Mouse (Mus musculus): ENCODE results near the gene Lin9. TPM values are rescaled to one million over a fixed set of nuclear protein-coding genes. Genes with fewer than 3 reads are reported as not detected.
"Not testable (repeated sequence)": the region's sequence is repeated elsewhere in the genome, so short reads cannot be mapped to it uniquely, and the experiment has no call there.

The Lin9 gene
- polyA plus RNA-seq (2014; fragmentation: Nextera tagmentation; extraction: Ambion mirVana): 17.7 and 21.3 TPM in 2 replicates

DNA sequence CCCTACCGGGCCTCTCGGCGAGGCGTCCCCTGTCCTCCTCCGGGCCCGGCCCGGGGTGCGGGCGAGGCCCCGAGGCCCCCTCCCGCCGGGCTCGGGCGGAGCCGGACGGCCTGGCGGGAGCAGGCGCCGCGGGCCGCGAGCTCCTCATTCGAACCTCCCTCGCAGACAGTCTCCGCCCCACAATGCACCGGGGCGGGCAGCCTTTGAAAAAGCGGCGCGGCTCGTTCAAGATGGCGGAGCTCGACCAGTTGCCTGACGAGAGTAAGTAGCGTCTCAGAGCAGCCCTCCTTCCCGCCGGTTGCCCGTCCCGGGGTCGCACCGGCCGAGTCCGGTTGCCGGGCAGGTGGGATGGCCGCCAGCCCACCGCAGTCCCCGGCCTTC lies at the start of gene Lin9:
TSS of gene Lin9 (plus strand) at position 14 of the 381 bp plus-strand sequence.
- DNase-seq (ENCODE audit: low spot score) (peak; percentile 96), ATAC-seq (peak; percentile 90)
- peak within 1 kb of the TSS; percentile 95 for H3K4me3 ChIP-seq (ENCODE audit: low read depth, low read length)
- no peaks in the 10 kb centered on the region for H3K27me3 ChIP-seq (replicated peaks; ENCODE audit: control insufficient read depth, insufficient read depth, low read length)
- H3K27ac ChIP-seq (ENCODE audit: low read depth, low read length): peak within 1 kb of the TSS; percentile 93
- under 1% methylated on average over 47 of the region's 47 CpGs for WGBS
- peaks cover 8% of the 10 kb centered on the region for H3K4me1 ChIP-seq (ENCODE audit: control insufficient read depth, insufficient read depth, low read length)
- peak within 1 kb of the TSS; percentile 98 for H3K9ac ChIP-seq (ENCODE audit: low read length)
- peak within 1 kb of the TSS; percentile 84 for H3K4me2 ChIP-seq (ENCODE audit: low read length)
- no peaks in the 10 kb centered on the region for H3K9me3 ChIP-seq (replicated peaks; ENCODE audit: control insufficient read depth, low read length)
- 0 out of 2 replicates have a peak, but pooled peaks cover 4% of the 10 kb centered on the region for H3K36me3 ChIP-seq (ENCODE audit: control insufficient read depth, insufficient read depth, low read length)

DNA sequence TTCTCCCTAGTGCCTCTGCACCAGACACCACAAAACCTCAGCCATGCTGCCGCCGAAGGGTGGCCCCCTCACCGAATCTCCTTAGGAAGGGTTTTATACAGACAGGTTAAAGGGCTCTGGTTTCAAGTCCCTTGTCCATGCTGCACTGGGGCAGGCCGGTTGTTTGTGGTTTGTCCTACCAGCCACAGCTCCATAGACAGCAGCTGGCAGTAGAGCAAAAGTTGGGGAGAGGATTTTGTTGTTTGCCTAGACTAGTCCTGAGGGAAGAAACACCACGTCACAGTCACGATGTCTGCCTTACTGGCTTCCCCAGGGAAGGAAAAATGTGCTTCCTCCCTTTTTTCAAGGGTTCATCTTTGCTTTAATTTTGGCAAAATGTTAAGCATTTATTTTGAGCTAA lies 40.4 kb upstream of the Lin9 start:
- H3K27me3 ChIP-seq (replicated peaks; ENCODE audit: control insufficient read depth, insufficient read depth, low read length): no peaks in the 10 kb centered on the region
- ATAC-seq (no peak), DNase-seq (ENCODE audit: low spot score) (no peak)
- H3K36me3 ChIP-seq (ENCODE audit: control insufficient read depth, insufficient read depth, low read length): peaks cover 88% of the 10 kb centered on the region
- no peaks in the 10 kb centered on the region for H3K9me3 ChIP-seq (replicated peaks; ENCODE audit: control insufficient read depth, low read length)
- H3K9ac ChIP-seq (ENCODE audit: low read length): no peak overlapping the region
- H3K4me1 ChIP-seq (ENCODE audit: control insufficient read depth, insufficient read depth, low read length): no peaks in the 10 kb centered on the region
- WGBS: 93% methylated on average over 6 of the region's 6 CpGs
- no peak overlapping the region for H3K4me2 ChIP-seq (ENCODE audit: low read length)
- no peak overlapping the region for H3K4me3 ChIP-seq (ENCODE audit: low read depth, low read length)
- H3K27ac ChIP-seq (ENCODE audit: low read depth, low read length): no peak overlapping the region

DNA sequence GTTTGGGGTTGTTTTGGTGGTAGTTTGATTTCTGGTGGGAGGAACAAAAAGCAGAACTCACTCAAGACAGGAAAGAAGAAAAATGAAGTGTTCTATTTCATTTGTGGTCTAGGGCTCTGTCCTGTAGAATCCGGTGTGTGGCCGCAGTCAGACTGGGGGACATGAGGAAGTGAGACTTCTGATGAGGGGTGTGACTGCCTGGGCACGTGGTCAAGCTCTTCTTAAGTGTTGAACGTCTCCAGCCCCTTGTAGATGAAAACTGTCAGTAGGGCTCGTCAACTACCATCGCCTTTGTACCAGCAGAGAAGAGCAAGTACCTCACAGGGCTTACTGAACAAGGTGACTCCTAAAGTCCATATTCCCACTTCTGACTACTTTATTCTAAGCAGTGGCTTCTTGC lies 39.1 kb upstream of the Lin9 start:
- Histone ChIP-seq H3K27me3 (replicated peaks; ENCODE audit: control insufficient read depth, insufficient read depth, low read length) (no peaks in the 10 kb centered on the region), H3K36me3 (ENCODE audit: control insufficient read depth, insufficient read depth, low read length) (peaks cover 76% of the 10 kb centered on the region), H3K9me3 (replicated peaks; ENCODE audit: control insufficient read depth, low read length) (no peaks in the 10 kb centered on the region), H3K4me1 (ENCODE audit: control insufficient read depth, insufficient read depth, low read length) (no peaks in the 10 kb centered on the region), H3K4me3 (ENCODE audit: low read depth, low read length) (no peak overlapping the region), H3K27ac (ENCODE audit: low read depth, low read length) (no peak overlapping the region), H3K9ac (ENCODE audit: low read length) (no peak overlapping the region), H3K4me2 (ENCODE audit: low read length) (no peak overlapping the region)
- DNase-seq (ENCODE audit: low spot score) (no peak), ATAC-seq (no peak)
- 91% methylated on average over 6 of the region's 6 CpGs for WGBS

DNA sequence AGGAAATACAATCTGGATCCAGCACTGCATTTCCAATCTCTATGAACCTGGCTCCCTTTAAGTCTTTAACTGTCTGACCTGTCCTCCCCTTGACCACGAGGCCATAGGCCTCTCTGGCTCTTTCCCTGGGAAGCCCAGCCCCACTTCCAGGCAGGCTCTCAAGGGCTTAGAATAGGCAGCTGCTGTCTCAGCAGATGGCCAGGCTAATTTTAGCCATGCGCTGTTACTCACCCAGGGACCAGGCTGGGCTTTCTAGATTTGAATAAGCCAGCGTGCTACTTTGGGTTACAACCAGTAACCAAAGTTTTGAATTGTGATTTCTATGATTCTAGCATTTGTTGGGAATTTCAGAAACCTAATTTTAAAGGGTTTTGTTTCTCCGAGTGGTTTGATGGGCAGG lies 36.4 kb upstream of the Lin9 start:
- Histone ChIP-seq H3K9me3 (replicated peaks; ENCODE audit: control insufficient read depth, low read length) (no peaks in the 10 kb centered on the region), H3K4me3 (ENCODE audit: low read depth, low read length) (no peak overlapping the region), H3K9ac (ENCODE audit: low read length) (no peak overlapping the region), H3K4me2 (ENCODE audit: low read length) (no peak overlapping the region), H3K27ac (ENCODE audit: low read depth, low read length) (no peak overlapping the region), H3K36me3 (ENCODE audit: control insufficient read depth, insufficient read depth, low read length) (peaks cover 48% of the 10 kb centered on the region), H3K4me1 (ENCODE audit: control insufficient read depth, insufficient read depth, low read length) (no peaks in the 10 kb centered on the region), H3K27me3 (replicated peaks; ENCODE audit: control insufficient read depth, insufficient read depth, low read length) (no peaks in the 10 kb centered on the region)
- WGBS: 78% methylated on average over 4 of the region's 4 CpGs
- DNase-seq (ENCODE audit: low spot score) (peak; percentile 12), ATAC-seq (no peak)

DNA sequence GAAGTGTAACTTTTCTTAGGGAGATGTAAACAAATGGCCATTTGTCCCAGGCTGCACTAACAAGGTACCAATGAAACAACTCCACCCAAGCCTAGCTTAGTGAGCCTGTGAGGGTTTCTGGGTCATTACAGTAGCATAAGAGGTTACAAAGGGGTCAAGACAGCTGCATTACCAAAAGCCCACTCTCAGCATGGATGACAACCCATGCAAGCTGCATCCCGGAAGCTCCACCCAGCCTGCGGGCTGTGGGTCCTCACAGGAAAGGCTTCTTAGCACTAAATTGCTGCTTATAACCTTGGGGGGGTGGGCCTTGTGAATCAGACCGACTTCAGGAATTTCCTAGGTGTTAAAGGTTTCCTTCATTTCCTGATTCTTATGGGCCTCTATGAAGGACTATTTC lies 34.8 kb upstream of the Lin9 start:
- ATAC-seq (no peak), DNase-seq (ENCODE audit: low spot score) (no peak)
- Histone ChIP-seq H3K27me3 (replicated peaks; ENCODE audit: control insufficient read depth, insufficient read depth, low read length) (no peaks in the 10 kb centered on the region), H3K4me1 (ENCODE audit: control insufficient read depth, insufficient read depth, low read length) (no peaks in the 10 kb centered on the region), H3K27ac (ENCODE audit: low read depth, low read length) (no peak overlapping the region), H3K36me3 (ENCODE audit: control insufficient read depth, insufficient read depth, low read length) (peaks cover 33% of the 10 kb centered on the region), H3K9ac (ENCODE audit: low read length) (no peak overlapping the region), H3K9me3 (replicated peaks; ENCODE audit: control insufficient read depth, low read length) (no peaks in the 10 kb centered on the region), H3K4me2 (ENCODE audit: low read length) (no peak overlapping the region), H3K4me3 (ENCODE audit: low read depth, low read length) (no peak overlapping the region)
- WGBS: 93% methylated on average over 3 of the region's 3 CpGs

DNA sequence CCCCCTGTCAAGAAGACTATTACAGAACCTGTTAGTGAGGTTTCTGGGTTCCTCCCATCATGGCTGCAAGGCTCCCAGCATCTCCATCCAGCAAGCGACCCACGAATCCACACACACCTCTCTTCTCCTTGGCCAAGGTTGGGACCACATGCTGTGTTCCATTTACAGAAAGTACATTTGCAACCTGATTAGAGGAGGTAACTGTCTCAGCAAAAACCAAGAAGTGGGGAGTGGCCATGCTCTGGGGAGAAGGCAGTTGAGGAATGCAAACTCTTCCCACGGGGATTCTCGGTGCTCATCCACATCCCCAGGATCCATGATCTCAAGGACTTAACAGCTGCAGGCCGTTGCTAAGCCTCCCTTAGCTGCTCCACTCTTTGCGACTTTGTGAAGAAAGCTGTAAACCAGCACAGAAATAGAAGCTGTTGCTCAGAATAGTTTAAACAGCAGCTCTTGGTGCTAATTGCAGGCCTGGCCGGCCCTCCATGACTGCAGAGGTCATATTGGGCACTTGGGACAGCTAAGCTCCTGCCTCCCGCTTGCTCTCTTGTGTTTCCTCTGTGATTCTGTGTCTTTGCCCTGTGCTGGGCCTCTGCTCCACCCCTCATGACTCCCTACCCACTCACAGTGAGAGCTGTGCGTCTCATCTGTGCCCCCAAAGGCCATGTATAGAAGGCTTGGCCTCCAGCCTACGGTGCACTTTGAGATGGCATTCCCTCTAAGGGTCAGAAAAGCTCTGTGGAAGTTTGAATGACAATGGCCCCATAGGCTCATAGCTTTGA lies 34.0 kb upstream of the Lin9 start:
- 87% methylated on average over 10 of the region's 10 CpGs for WGBS
- H3K4me2 ChIP-seq (ENCODE audit: low read length): no peak overlapping the region
- ATAC-seq (no peak), DNase-seq (ENCODE audit: low spot score) (no peak)
- H3K27ac ChIP-seq (ENCODE audit: low read depth, low read length): no peak overlapping the region
- H3K9me3 ChIP-seq (replicated peaks; ENCODE audit: control insufficient read depth, low read length): 0 out of 2 replicates have a peak, but pooled peaks cover 3% of the 10 kb centered on the region
- no peaks in the 10 kb centered on the region for H3K4me1 ChIP-seq (ENCODE audit: control insufficient read depth, insufficient read depth, low read length)
- H3K36me3 ChIP-seq (ENCODE audit: control insufficient read depth, insufficient read depth, low read length): peaks cover 24% of the 10 kb centered on the region
- no peak overlapping the region for H3K4me3 ChIP-seq (ENCODE audit: low read depth, low read length)
- no peaks in the 10 kb centered on the region for H3K27me3 ChIP-seq (replicated peaks; ENCODE audit: control insufficient read depth, insufficient read depth, low read length)
- H3K9ac ChIP-seq (ENCODE audit: low read length): no peak overlapping the region

DNA sequence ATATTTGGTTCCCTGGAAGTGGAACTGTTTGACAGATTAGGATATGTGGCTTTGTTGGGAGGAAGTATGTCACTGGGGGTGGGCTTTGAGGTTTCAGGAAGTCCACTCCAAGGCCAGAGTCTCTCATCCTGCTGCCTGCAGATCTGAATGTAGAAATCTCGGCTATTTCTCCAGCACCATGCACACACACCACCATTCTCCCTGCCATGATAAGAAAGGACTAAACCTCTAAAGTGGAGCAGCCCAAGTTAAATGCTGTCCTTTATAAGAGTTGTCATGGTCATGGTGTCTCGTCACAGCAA lies 33.4 kb upstream of the Lin9 start:
- WGBS: 87% methylated on average over 2 of the region's 2 CpGs
- no peak for ATAC-seq

DNA sequence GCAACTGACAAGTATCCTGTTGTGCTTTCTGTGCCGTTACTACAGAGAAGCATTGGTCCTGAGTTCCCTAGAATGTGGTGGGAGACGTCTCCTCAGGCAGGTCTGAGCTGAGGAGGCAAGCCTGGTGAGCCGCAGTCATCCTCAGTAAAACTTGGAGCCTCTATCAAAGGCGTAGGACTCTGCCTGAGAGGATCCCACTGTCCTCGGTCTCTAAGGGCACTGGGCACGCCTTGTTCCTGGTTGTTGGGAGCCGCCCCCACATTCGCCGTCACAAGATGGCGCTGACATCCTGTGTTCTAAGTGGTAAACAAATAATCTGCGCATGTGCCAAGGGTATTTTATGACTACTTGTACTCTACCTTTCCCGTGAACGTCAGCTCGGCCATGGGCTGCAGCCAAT lies 29.1 kb upstream of the Lin9 start:
- not testable (repeated sequence) for H3K27ac ChIP-seq (ENCODE audit: low read depth, low read length); H3K4me3 ChIP-seq (ENCODE audit: low read depth, low read length); H3K4me2 ChIP-seq (ENCODE audit: low read length); ATAC-seq; DNase-seq (ENCODE audit: low spot score); H3K27me3 ChIP-seq (replicated peaks; ENCODE audit: control insufficient read depth, insufficient read depth, low read length); H3K36me3 ChIP-seq (ENCODE audit: control insufficient read depth, insufficient read depth, low read length); H3K9me3 ChIP-seq (replicated peaks; ENCODE audit: control insufficient read depth, low read length); H3K9ac ChIP-seq (ENCODE audit: low read length); H3K4me1 ChIP-seq (ENCODE audit: control insufficient read depth, insufficient read depth, low read length)
- WGBS: 93% methylated on average over 10 of the region's 14 CpGs

More for the DNA sequence above, 33.4 kb upstream of the Lin9 start:
- no peak overlapping the region for H3K4me2 ChIP-seq (ENCODE audit: low read length)
- no peaks in the 10 kb centered on the region for H3K4me1 ChIP-seq (ENCODE audit: control insufficient read depth, insufficient read depth, low read length)
- H3K36me3 ChIP-seq (ENCODE audit: control insufficient read depth, insufficient read depth, low read length): peaks cover 20% of the 10 kb centered on the region
- DNase-seq (ENCODE audit: low spot score): no peak
- H3K27ac ChIP-seq (ENCODE audit: low read depth, low read length): no peak overlapping the region
- 0 out of 2 replicates have a peak, but pooled peaks cover 3% of the 10 kb centered on the region for H3K9me3 ChIP-seq (replicated peaks; ENCODE audit: control insufficient read depth, low read length)
- no peak overlapping the region for H3K4me3 ChIP-seq (ENCODE audit: low read depth, low read length)
- no peak overlapping the region for H3K9ac ChIP-seq (ENCODE audit: low read length)
- H3K27me3 ChIP-seq (replicated peaks; ENCODE audit: control insufficient read depth, insufficient read depth, low read length): no peaks in the 10 kb centered on the region

DNA sequence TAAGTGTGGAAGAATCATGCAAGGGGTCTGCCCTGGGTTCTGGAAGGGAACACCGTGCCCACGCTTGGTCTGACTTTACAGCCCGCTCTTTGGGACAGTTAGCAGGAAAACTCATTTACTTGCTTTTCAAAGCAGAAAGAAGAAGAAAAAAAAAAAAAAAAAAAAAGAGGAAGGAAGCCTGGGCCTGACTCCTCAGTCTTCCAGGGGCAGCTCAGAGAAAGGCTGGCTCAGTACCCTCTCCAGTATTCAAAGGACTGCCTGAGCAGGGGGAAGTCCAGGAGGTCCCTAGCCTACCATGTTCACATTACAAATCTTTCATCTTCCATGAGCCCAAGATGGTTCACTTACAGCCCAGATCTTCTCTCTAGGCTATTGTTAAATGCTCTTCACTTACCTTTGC lies 24.2 kb upstream of the Lin9 start:
- DNase-seq (ENCODE audit: low spot score): no peak
- Histone ChIP-seq H3K4me1 (ENCODE audit: control insufficient read depth, insufficient read depth, low read length) (no peaks in the 10 kb centered on the region), H3K9ac (ENCODE audit: low read length) (no peak overlapping the region), H3K9me3 (replicated peaks; ENCODE audit: control insufficient read depth, low read length) (0 out of 2 replicates have a peak, but pooled peaks cover 1% of the 10 kb centered on the region), H3K4me3 (ENCODE audit: low read depth, low read length) (no peak overlapping the region), H3K4me2 (ENCODE audit: low read length) (no peak overlapping the region), H3K36me3 (ENCODE audit: control insufficient read depth, insufficient read depth, low read length) (no peaks in the 10 kb centered on the region), H3K27me3 (replicated peaks; ENCODE audit: control insufficient read depth, insufficient read depth, low read length) (no peaks in the 10 kb centered on the region), H3K27ac (ENCODE audit: low read depth, low read length) (no peak overlapping the region)
- WGBS: 94% methylated on average over 3 of the region's 3 CpGs
- no peak for ATAC-seq

Data from forebrain, embryonic 14.5 days (tissue).